Mouse (Mus musculus) thymus, postnatal 4 days (tissue): Measurements from ENCODE around the gene Jag1.

Source experiments
- DNase-seq: peaks from one replicate; pipeline ENCODE4 v3.0.0; 2021

Gene Jag1

GRCm38 (mm10) chr2:137116025-137116674, at the start of gene Jag1:
Jag1 (minus strand) TSS chr2:137116644.
- peak; percentile 47 for DNase-seq

GRCm38 (mm10) chr2:137156018-137156417, 39.6 kb upstream of the Jag1 start:
- DNase-seq = no peak

GRCm38 (mm10) chr2:137153825-137154224, 37.4 kb upstream of the Jag1 start:
- DNase-seq = no peak

- no peak for DNase-seq
Measured at GRCm38 (mm10) chr2:137153172-137153667, 36.8 kb upstream of the Jag1 start.

GRCm38 (mm10) chr2:137150953-137151352, 34.5 kb upstream of the Jag1 start:
- DNase-seq = no peak

GRCm38 (mm10) chr2:137146938-137147666, 30.7 kb upstream of the Jag1 start:
- DNase-seq = no peak

GRCm38 (mm10) chr2:137138063-137138462, 21.6 kb upstream of the Jag1 start:
- DNase-seq = no peak

- no peak for DNase-seq
Measured at GRCm38 (mm10) chr2:137134035-137134434, 17.6 kb upstream of the Jag1 start.

- DNase-seq = no peak
Measured at GRCm38 (mm10) chr2:137124861-137125260, 8.4 kb upstream of the Jag1 start.

GRCm38 (mm10) chr2:137117321-137117690, 862 bp upstream of the Jag1 start:
- DNase-seq = peak; percentile 80

- peak; percentile 69 for DNase-seq
Measured at GRCm38 (mm10) chr2:137116675-137117320, 354 bp upstream of the Jag1 start.

GRCm38 (mm10) chr2:137115241-137116024, 1.0 kb downstream of the Jag1 start:
- peak; percentile 15 for DNase-seq

- peak; percentile 69 for DNase-seq
Measured at GRCm38 (mm10) chr2:137114248-137115096, 2.0 kb downstream of the Jag1 start.

GRCm38 (mm10) chr2:137113288-137114061, 3.0 kb downstream of the Jag1 start:
- DNase-seq = no peak

GRCm38 (mm10) chr2:137110214-137110898, 6.1 kb downstream of the Jag1 start:
- no peak for DNase-seq

GRCm38 (mm10) chr2:137109321-137110213, 6.9 kb downstream of the Jag1 start:
- no peak for DNase-seq

- DNase-seq = no peak
Measured at GRCm38 (mm10) chr2:137107946-137108345, 8.5 kb downstream of the Jag1 start.

GRCm38 (mm10) chr2:137107203-137107602, 9.2 kb downstream of the Jag1 start:
- DNase-seq = no peak

- no peak for DNase-seq
Measured at GRCm38 (mm10) chr2:137101074-137101473, 15.4 kb downstream of the Jag1 start.
